Mouse (Mus musculus): ENCODE results near the gene Chst11. TPM values are rescaled to one million over a fixed set of nuclear protein-coding genes. Genes with fewer than 3 reads are reported as not detected.

The Chst11 gene
- polyA plus RNA-seq, 1 experiment from 2014 or later = 5.4 TPM

- no peaks in the 10 kb centered on the region for H3K9me3 ChIP-seq (ENCODE audit: control insufficient read depth, low read length)
- WGBS = 18% methylated on average over 10 of the region's 10 CpGs
- H3K27ac ChIP-seq (ENCODE audit: low read depth, low read length) = no peak overlapping the region; the same call in 1 of the 2 replicates
- 0 out of 2 replicates have a peak, but pooled peaks have one; percentile 25 for ATAC-seq (ENCODE audit: low FRiP score, low TSS enrichment)
- no peaks in the 10 kb centered on the region for H3K27me3 ChIP-seq (ENCODE audit: control insufficient read depth, insufficient read depth, low read length)
- no peaks in the 10 kb centered on the region for H3K36me3 ChIP-seq (ENCODE audit: control insufficient read depth, insufficient read depth, low read length)
- H3K4me1 ChIP-seq (ENCODE audit: control insufficient read depth, insufficient read depth, low read length) = peaks cover 49% of the 10 kb centered on the region
- H3K4me2 ChIP-seq (replicated peaks; ENCODE audit: low read depth, low read length) = no peak overlapping the region
- H3K9ac ChIP-seq (ENCODE audit: low read depth, low read length) = no peak overlapping the region
- H3K4me3 ChIP-seq (ENCODE audit: low read length) = no peak overlapping the region
Observed at GRCm38 (mm10) chr10:83032559-83032958, 47.3 kb downstream of the Chst11 start.

- Histone ChIP-seq H3K4me2 (replicated peaks; ENCODE audit: low read depth, low read length) (no peak overlapping the region), H3K4me3 (ENCODE audit: low read length) (no peak overlapping the region), H3K36me3 (ENCODE audit: control insufficient read depth, insufficient read depth, low read length) (no peaks in the 10 kb centered on the region), H3K27ac (ENCODE audit: low read depth, low read length) (no peak overlapping the region), H3K9me3 (ENCODE audit: control insufficient read depth, low read length) (no peaks in the 10 kb centered on the region), H3K9ac (ENCODE audit: low read depth, low read length) (no peak overlapping the region), H3K4me1 (ENCODE audit: control insufficient read depth, insufficient read depth, low read length) (peaks cover 38% of the 10 kb centered on the region), H3K27me3 (ENCODE audit: control insufficient read depth, insufficient read depth, low read length) (no peaks in the 10 kb centered on the region)
- WGBS = 71% methylated on average over 20 of the region's 20 CpGs
- no peak for ATAC-seq (ENCODE audit: low FRiP score, low TSS enrichment)
Observed at GRCm38 (mm10) chr10:83036340-83037045, 51.2 kb downstream of the Chst11 start.

GRCm38 (mm10) chr10:83038166-83038565 lies 52.9 kb downstream of the Chst11 start:
- Histone ChIP-seq H3K9me3 (ENCODE audit: control insufficient read depth, low read length) (no peaks in the 10 kb centered on the region), H3K4me3 (ENCODE audit: low read length) (no peak overlapping the region), H3K27ac (ENCODE audit: low read depth, low read length) (no peak overlapping the region), H3K27me3 (ENCODE audit: control insufficient read depth, insufficient read depth, low read length) (no peaks in the 10 kb centered on the region), H3K9ac (ENCODE audit: low read depth, low read length) (no peak overlapping the region), H3K36me3 (ENCODE audit: control insufficient read depth, insufficient read depth, low read length) (no peaks in the 10 kb centered on the region), H3K4me1 (ENCODE audit: control insufficient read depth, insufficient read depth, low read length) (peaks cover 38% of the 10 kb centered on the region), H3K4me2 (replicated peaks; ENCODE audit: low read depth, low read length) (no peak overlapping the region)
- WGBS = 83% methylated on average over 9 of the region's 9 CpGs
- ATAC-seq (ENCODE audit: low FRiP score, low TSS enrichment) = no peak

- Histone ChIP-seq H3K9me3 (ENCODE audit: control insufficient read depth, low read length) (no peaks in the 10 kb centered on the region), H3K4me1 (ENCODE audit: control insufficient read depth, insufficient read depth, low read length) (peaks cover 45% of the 10 kb centered on the region), H3K9ac (ENCODE audit: low read depth, low read length) (no peak overlapping the region), H3K27ac (ENCODE audit: low read depth, low read length) (no peak overlapping the region), H3K4me2 (replicated peaks; ENCODE audit: low read depth, low read length) (no peak overlapping the region), H3K4me3 (ENCODE audit: low read length) (no peak overlapping the region), H3K27me3 (ENCODE audit: control insufficient read depth, insufficient read depth, low read length) (no peaks in the 10 kb centered on the region), H3K36me3 (ENCODE audit: control insufficient read depth, insufficient read depth, low read length) (no peaks in the 10 kb centered on the region)
- 80% methylated on average over 10 of the region's 10 CpGs for WGBS
- ATAC-seq (ENCODE audit: low FRiP score, low TSS enrichment) = no peak
Observed at GRCm38 (mm10) chr10:83039414-83039813, 54.1 kb downstream of the Chst11 start.

GRCm38 (mm10) chr10:83041875-83042274 lies 56.6 kb downstream of the Chst11 start:
- Histone ChIP-seq H3K9ac (ENCODE audit: low read depth, low read length) (no peak overlapping the region), H3K4me2 (replicated peaks; ENCODE audit: low read depth, low read length) (no peak overlapping the region), H3K36me3 (ENCODE audit: control insufficient read depth, insufficient read depth, low read length) (no peaks in the 10 kb centered on the region), H3K4me3 (ENCODE audit: low read length) (no peak overlapping the region), H3K27ac (ENCODE audit: low read depth, low read length) (no peak overlapping the region; the same call in 1 of the 2 replicates), H3K27me3 (ENCODE audit: control insufficient read depth, insufficient read depth, low read length) (no peaks in the 10 kb centered on the region), H3K9me3 (ENCODE audit: control insufficient read depth, low read length) (no peaks in the 10 kb centered on the region), H3K4me1 (ENCODE audit: control insufficient read depth, insufficient read depth, low read length) (peaks cover 45% of the 10 kb centered on the region)
- WGBS = 53% methylated on average over 9 of the region's 9 CpGs
- no peak for ATAC-seq (ENCODE audit: low FRiP score, low TSS enrichment)

- 6% methylated on average over 10 of the region's 10 CpGs for WGBS
- peak overlapping the region; percentile 22 for H3K4me2 ChIP-seq (replicated peaks; ENCODE audit: low read depth, low read length)
- peak; percentile 88 for ATAC-seq (ENCODE audit: low FRiP score, low TSS enrichment)
- H3K27ac ChIP-seq (ENCODE audit: low read depth, low read length) = peak overlapping the region; percentile 88
- H3K4me1 ChIP-seq (ENCODE audit: control insufficient read depth, insufficient read depth, low read length) = peaks cover 45% of the 10 kb centered on the region
- H3K27me3 ChIP-seq (ENCODE audit: control insufficient read depth, insufficient read depth, low read length) = no peaks in the 10 kb centered on the region
- H3K4me3 ChIP-seq (ENCODE audit: low read length) = no peak overlapping the region
- peak overlapping the region; percentile 45 for H3K9ac ChIP-seq (ENCODE audit: low read depth, low read length)
- H3K36me3 ChIP-seq (ENCODE audit: control insufficient read depth, insufficient read depth, low read length) = no peaks in the 10 kb centered on the region
- H3K9me3 ChIP-seq (ENCODE audit: control insufficient read depth, low read length) = no peaks in the 10 kb centered on the region
Observed at GRCm38 (mm10) chr10:83042613-83043477, 57.5 kb downstream of the Chst11 start.

GRCm38 (mm10) chr10:83043478-83044259 lies 58.4 kb downstream of the Chst11 start:
- H3K4me2 ChIP-seq (replicated peaks; ENCODE audit: low read depth, low read length) = no peak overlapping the region; the same call in 1 of the 2 replicates
- peak overlapping the region; percentile 45 for H3K9ac ChIP-seq (ENCODE audit: low read depth, low read length)
- ATAC-seq (ENCODE audit: low FRiP score, low TSS enrichment) = 0 out of 2 replicates have a peak, but pooled peaks have one; percentile 12
- no peaks in the 10 kb centered on the region for H3K9me3 ChIP-seq (ENCODE audit: control insufficient read depth, low read length)
- peak overlapping the region; percentile 88 for H3K27ac ChIP-seq (ENCODE audit: low read depth, low read length)
- H3K27me3 ChIP-seq (ENCODE audit: control insufficient read depth, insufficient read depth, low read length) = no peaks in the 10 kb centered on the region
- H3K4me3 ChIP-seq (ENCODE audit: low read length) = no peak overlapping the region
- WGBS = 45% methylated on average over 2 of the region's 2 CpGs
- no peaks in the 10 kb centered on the region for H3K36me3 ChIP-seq (ENCODE audit: control insufficient read depth, insufficient read depth, low read length)
- H3K4me1 ChIP-seq (ENCODE audit: control insufficient read depth, insufficient read depth, low read length) = peaks cover 45% of the 10 kb centered on the region

- 68% methylated on average over 12 of the region's 12 CpGs for WGBS
Observed at GRCm38 (mm10) chr10:83049174-83049780, 64.0 kb downstream of the Chst11 start.

More at GRCm38 (mm10) chr10:83049174-83049780, 64.0 kb downstream of the Chst11 start:
- peaks cover 15% of the 10 kb centered on the region; the same call in 1 of the 2 replicates for H3K4me1 ChIP-seq (ENCODE audit: control insufficient read depth, insufficient read depth, low read length)
- H3K27me3 ChIP-seq (ENCODE audit: control insufficient read depth, insufficient read depth, low read length) = no peaks in the 10 kb centered on the region
- no peaks in the 10 kb centered on the region for H3K9me3 ChIP-seq (ENCODE audit: control insufficient read depth, low read length)
- no peak for ATAC-seq (ENCODE audit: low FRiP score, low TSS enrichment)
- H3K4me3 ChIP-seq (ENCODE audit: low read length) = no peak overlapping the region
- H3K4me2 ChIP-seq (replicated peaks; ENCODE audit: low read depth, low read length) = no peak overlapping the region
- no peak overlapping the region; the same call in 1 of the 2 replicates for H3K9ac ChIP-seq (ENCODE audit: low read depth, low read length)
- H3K27ac ChIP-seq (ENCODE audit: low read depth, low read length) = no peak overlapping the region
- H3K36me3 ChIP-seq (ENCODE audit: control insufficient read depth, insufficient read depth, low read length) = no peaks in the 10 kb centered on the region

All from kidney, embryonic 14.5 days (tissue).